Mouse (Mus musculus) layer of hippocampus, adult 2 months (tissue): ENCODE results near the gene Barx1. TPM values are rescaled to one million over a fixed set of nuclear protein-coding genes. Genes with fewer than 3 reads are reported as not detected.

Source experiments
- DNase-seq, 2 experiments: peaks; one replicate each; pipeline ENCODE4 v3.0.0; 2022; ENCODE audit warnings: low spot score in 2 of 2
- H3K27ac ChIP-seq: fragments of 200-600 bp; 2 replicates; pipeline ENCODE4 v1.8.1; 2022
- H3K4me3 ChIP-seq: fragments of 200-600 bp; 2 replicates; pipeline ENCODE4 v1.8.1; 2022; ENCODE audit warnings: mild to moderate bottlenecking
- CTCF ChIP-seq: fragments of 200-600 bp; conservative IDR thresholded peaks from 2 replicates; pipeline ENCODE4 v1.8.1; 2022; ENCODE audit warnings: antibody characterized with exemption, mild to moderate bottlenecking, moderate library complexity
- total RNA-seq, 2 experiments: library from RNA; stranded (reverse); gene quantifications; 2 replicates each; pipeline ENCODE4 v1.2.3; 2021

Gene Barx1
- total RNA-seq, 2 experiments from 2014 or later = not detected

- no peak for TF ChIP-seq CTCF
These were observed 11.4 kb upstream of the Barx1 start for GRCm38 (mm10) chr13:48651132-48652065.

GRCm38 (mm10) chr13:48653788-48654770 is 8.7 kb upstream of the Barx1 start:
- peak; percentile 65 to 80 for DNase-seq

More at GRCm38 (mm10) chr13:48651132-48652065, 11.4 kb upstream of the Barx1 start:
- no peak for DNase-seq
- H3K4me3 ChIP-seq = no peak overlapping the region
- no peak overlapping the region for H3K27ac ChIP-seq

GRCm38 (mm10) chr13:48655637-48656036 is 7.2 kb upstream of the Barx1 start:
- H3K27ac ChIP-seq = no peak overlapping the region
- H3K4me3 ChIP-seq = no peak overlapping the region
- peak; percentile 82 for TF ChIP-seq CTCF
- DNase-seq = peak; percentile 58 to 74

More at GRCm38 (mm10) chr13:48653788-48654770, 8.7 kb upstream of the Barx1 start:
- peak; percentile 91 for TF ChIP-seq CTCF
- Histone ChIP-seq H3K4me3 (no peak overlapping the region), H3K27ac (no peak overlapping the region)

GRCm38 (mm10) chr13:48657791-48658190 is 5.0 kb upstream of the Barx1 start:
- TF ChIP-seq CTCF = no peak
- Histone ChIP-seq H3K4me3 (no peak overlapping the region), H3K27ac (no peak overlapping the region)
- no peak for DNase-seq

- H3K4me3 ChIP-seq = no peak overlapping the region
- DNase-seq = no peak
- no peak for TF ChIP-seq CTCF
- no peak overlapping the region for H3K27ac ChIP-seq
These were observed 4.1 kb upstream of the Barx1 start for GRCm38 (mm10) chr13:48658588-48659253.

GRCm38 (mm10) chr13:48659254-48660220 is 3.3 kb upstream of the Barx1 start:
- Histone ChIP-seq H3K27ac (no peak overlapping the region), H3K4me3 (no peak overlapping the region)
- no peak for DNase-seq
- TF ChIP-seq CTCF = 0 out of 2 replicates have a peak, but pooled peaks have one; percentile 9

- no peak overlapping the region for H3K27ac ChIP-seq
- TF ChIP-seq CTCF = no peak
- no peak overlapping the region for H3K4me3 ChIP-seq
- no peak for DNase-seq
These were observed 2.5 kb upstream of the Barx1 start for GRCm38 (mm10) chr13:48660221-48660734.

GRCm38 (mm10) chr13:48660741-48661140 is 2.1 kb upstream of the Barx1 start:
- TF ChIP-seq CTCF = no peak
- no peak overlapping the region for H3K27ac ChIP-seq
- H3K4me3 ChIP-seq = no peak overlapping the region
- no peak for DNase-seq

- Histone ChIP-seq H3K27ac (no peak overlapping the region), H3K4me3 (no peak overlapping the region)
- DNase-seq = no peak
- TF ChIP-seq CTCF = no peak
These were observed 1.2 kb upstream of the Barx1 start for GRCm38 (mm10) chr13:48661561-48661960.

GRCm38 (mm10) chr13:48663211-48663987 is 601 bp downstream of the Barx1 start:
- Histone ChIP-seq H3K27ac (no peak overlapping the region), H3K4me3 (no peak overlapping the region)
- DNase-seq = no peak
- TF ChIP-seq CTCF = no peak
